9 mouse cellular contexts compared by ENCODE assay signal in the genomic region with DNA sequence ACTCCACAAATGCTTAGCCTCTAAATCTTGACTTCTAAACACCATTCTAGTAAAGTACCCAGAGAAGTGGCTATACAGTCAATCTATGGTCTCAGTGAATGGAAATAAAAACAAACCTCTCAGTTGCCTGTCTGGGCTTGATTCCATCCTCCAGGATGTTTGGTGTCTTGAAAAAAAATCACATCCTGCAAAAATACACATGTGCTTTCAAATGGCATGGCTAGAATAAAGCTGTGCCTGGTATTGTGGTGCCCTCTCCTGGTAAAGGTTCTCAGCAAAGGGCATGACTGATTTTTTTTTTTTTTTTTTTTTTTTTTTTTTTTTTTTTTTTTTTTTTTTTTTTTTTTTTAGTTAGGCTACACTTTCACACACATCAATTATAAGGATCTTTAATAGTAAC.
DNase-seq lines count a peak whose midpoint lies in the region; ATAC-seq and TF ChIP-seq lines count a peak whose summit lies in the region.
"Had no signal": no experiment of that assay in that cellular context is flagged by ENCODE, and none has a peak within 500 bp of the region (broad histone marks: within the 10 kb centered on the region; RNA-seq: fewer than 3 reads in every experiment).

No protein-coding gene starts in this region.

- ATAC-seq in inflammation-experienced regulatory T-cells, adult 6 months = no peak

- no peak overlapping the region for H3K27ac ChIP-seq in layer of hippocampus, adult 2 months
- H3K27ac ChIP-seq: limb, embryonic 15.5 days had no signal

- DNase-seq in cerebellum, postnatal 10 days = peak; percentile 58 to 59
- no peak for DNase-seq in cerebellum, postnatal 36 days
- DNase-seq in layer of hippocampus, adult 2 months (ENCODE audit: low spot score in 2 of 2) = peak; percentile 19 to 31
- no peak for DNase-seq in layer of hippocampus, postnatal 36 days
- peak; percentile 22 for DNase-seq in ES-CJ7 (ENCODE audit: low read depth, low spot score)
- peak; percentile 35 for DNase-seq in forelimb bud, embryonic 11.5 days (ENCODE audit: low read depth, low spot score)
- DNase-seq in spleen, adult 18-20 months = no peak

- TF ChIP-seq CTCF in layer of hippocampus, adult 2 months (conservative IDR thresholded peaks at IDR 0.05) = peak; percentile 72

- H3K4me3 ChIP-seq in layer of hippocampus, adult 2 months = no peak overlapping the region
- H3K4me3 ChIP-seq: limb, embryonic 15.5 days had no signal

Comparison
In these comparisons a context has a peak if more than half of its experiments do, and no peak if none do; other contexts are left out.
1. DNase-seq: peak in cerebellum, postnatal 10 days (2 of 2), layer of hippocampus, adult 2 months (2 of 2), ES-CJ7 (single experiment) and forelimb bud, embryonic 11.5 days (single experiment); none in cerebellum, postnatal 36 days (0 of 2), layer of hippocampus, postnatal 36 days (0 of 2) and spleen, adult 18-20 months (0 of 2).